Mouse (Mus musculus) liver, postnatal 0 days (tissue): ENCODE measurements at regions not wholly inside any gene's neighbourhood (a gene's known extent, or its start where the extent isn't known, plus 50 kb on each side); places are given as distances from the start of the nearest gene placed in this dataset.

Source experiments
- CTCF ChIP-seq: sonication (generic); IDR thresholded peaks from 2 replicates; pipeline ENCODE4 v1.5.1; 2016; ENCODE audit warnings: antibody characterized with exemption, low read depth
- EP300 ChIP-seq: IDR thresholded peaks from 2 replicates; pipeline ENCODE4 v1.6.1; 2016; ENCODE audit warnings: antibody characterized with exemption, low read depth, mild to moderate bottlenecking

DNA sequence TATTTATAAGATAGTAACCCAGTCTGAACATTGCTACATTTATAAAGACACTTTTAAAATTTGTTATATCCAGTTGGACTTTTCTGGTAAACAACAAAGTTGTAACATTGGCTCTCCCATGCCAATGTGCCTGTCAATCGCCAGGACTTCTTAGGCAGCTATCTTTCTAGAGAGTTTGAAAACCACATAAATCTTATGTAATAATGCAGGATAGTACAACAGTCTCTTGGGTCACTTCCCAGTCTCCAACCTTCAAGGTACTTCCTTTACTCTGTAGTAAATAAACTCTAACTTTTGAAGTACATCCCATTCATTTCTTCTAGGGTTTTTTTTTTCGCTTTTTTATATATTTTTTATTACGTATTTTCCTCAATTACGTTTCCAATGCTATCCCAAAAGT is 570.0 kb upstream of the Klhl1 start:
- TF ChIP-seq EP300 (no peak), CTCF (no peak)
